ENCODE assay signal across 8 mouse cellular contexts in the genomic region with DNA sequence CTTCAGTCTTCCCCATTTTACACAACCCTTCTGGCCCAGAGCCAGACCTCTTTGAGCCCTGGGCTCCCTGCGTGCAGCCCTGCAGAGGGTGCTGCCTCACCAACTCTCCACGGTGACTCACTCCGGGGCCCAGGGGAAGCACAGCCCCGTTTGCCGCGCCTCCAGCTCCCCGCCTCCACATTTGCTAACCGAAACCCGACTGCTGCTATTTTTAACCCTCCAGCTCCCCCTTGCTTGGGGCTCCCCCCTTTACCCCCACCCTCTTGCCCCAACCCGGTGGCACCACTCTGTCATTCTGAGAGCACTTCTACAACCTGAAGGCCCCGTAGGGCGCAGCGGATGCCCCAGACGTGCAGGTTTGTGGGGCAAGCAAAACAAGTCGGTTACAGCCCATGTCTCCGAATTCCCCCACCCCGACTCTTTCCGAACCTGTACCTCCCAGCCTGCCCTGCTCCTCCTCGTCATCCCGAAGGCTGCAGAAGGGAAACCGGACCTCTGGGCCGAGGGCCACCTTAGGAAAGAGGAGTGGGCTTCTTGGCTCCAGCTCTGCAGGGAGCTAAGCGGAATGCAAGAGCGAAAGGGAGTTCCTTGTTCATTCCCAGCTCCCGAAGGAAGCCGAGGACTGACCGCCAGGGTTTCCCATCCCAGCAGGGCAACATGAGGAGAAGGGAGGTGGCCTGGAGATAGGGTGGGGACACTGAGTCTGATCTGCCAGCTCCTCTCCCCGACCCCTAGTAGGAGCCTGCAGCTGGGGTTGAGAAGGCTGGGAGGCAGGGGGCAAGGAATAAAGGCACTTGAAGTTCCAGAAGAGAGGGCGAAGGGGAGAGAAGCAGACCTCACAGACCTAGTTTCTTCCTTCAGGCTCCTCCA. TPM values are rescaled to one million over a fixed set of nuclear protein-coding genes. Genes with fewer than 3 reads are reported as not detected.
A peak's percentile ranks its signal among the peaks of the same experiment; 100 is the strongest.
DNase-seq lines count a peak whose midpoint lies in the region; ATAC-seq lines count a peak whose summit lies in the region.

No protein-coding gene starts in this region.

- peak overlapping the region; percentile 49 for H3K9ac ChIP-seq in hindbrain, embryonic 16.5 days (ENCODE audit: low read depth, low read length)

- H3K27me3 ChIP-seq in hindbrain, embryonic 16.5 days (replicated peaks; ENCODE audit: control insufficient read depth, insufficient read depth, low read length) = no peaks in the 10 kb centered on the region
- H3K27me3 ChIP-seq in megakaryocyte, embryonic 14.5 days (replicated peaks) = peaks cover 39% of the 10 kb centered on the region

- H3K4me3 ChIP-seq in hindbrain, embryonic 16.5 days (ENCODE audit: low read length) = peak overlapping the region; percentile 7
- peak overlapping the region; percentile 91 for H3K4me3 ChIP-seq in megakaryocyte, embryonic 14.5 days (replicated peaks)

- H3K9me3 ChIP-seq in hindbrain, embryonic 16.5 days (ENCODE audit: control insufficient read depth, low read length) = no peaks in the 10 kb centered on the region
- H3K9me3 ChIP-seq in megakaryocyte, embryonic 14.5 days = no peaks in the 10 kb centered on the region

- peaks cover 66% of the 10 kb centered on the region for H3K4me1 ChIP-seq in hindbrain, embryonic 16.5 days (ENCODE audit: control insufficient read depth, insufficient read depth, low read depth, low read length)
- H3K4me1 ChIP-seq in megakaryocyte, embryonic 14.5 days = peaks cover 96% of the 10 kb centered on the region

- H3K27ac ChIP-seq in hindbrain, embryonic 16.5 days (ENCODE audit: low read depth, low read length) = peak overlapping the region; percentile 29; the same call in 1 of the 2 replicates

- no peaks in the 10 kb centered on the region for H3K36me3 ChIP-seq in hindbrain, embryonic 16.5 days (ENCODE audit: control insufficient read depth, insufficient read depth, low read length)
- peaks cover 9% of the 10 kb centered on the region for H3K36me3 ChIP-seq in megakaryocyte, embryonic 14.5 days (replicated peaks; ENCODE audit: low read length)

- DNase-seq in MN1 (ENCODE audit: low spot score) = peak; percentile 92
- DNase-seq in c-Kit-positive CD71-positive TER-119-negative erythroid progenitor cells, embryonic 14.5 days (ENCODE audit: low read depth) = peak; percentile 85
- DNase-seq in gastrocnemius, adult 8-10 months (ENCODE audit: low spot score in 2 of 2) = peak; percentile 79 to 87
- DNase-seq in left cerebral cortex, adult 9 months (ENCODE audit: low spot score in 2 of 2) = peak; percentile 72 to 79
- DNase-seq in right cerebral cortex, postnatal 25 days = peak; percentile 79
- DNase-seq in urinary bladder, postnatal 14 days (ENCODE audit: low spot score) = peak; percentile 93

- WGBS in hindbrain, embryonic 16.5 days = 13% methylated on average over 29 of the region's 29 CpGs

- peak overlapping the region; percentile 50 for H3K4me2 ChIP-seq in hindbrain, embryonic 16.5 days (ENCODE audit: low read length)

- no peak for ATAC-seq in hindbrain, embryonic 16.5 days

RNA-seq across cellular contexts. Expression of a gene that starts 19.0 kb away (rescaled TPM):
- 1 to 10 TPM; 5.8 to 9.6 (median 9.3) TPM for total RNA-seq in gastrocnemius, adult 8-10 months (2022)
- polyA plus RNA-seq in hindbrain, embryonic 16.5 days (2015; fragmentation: Nextera tagmentation; extraction: Ambion mirVana) = 25.2 and 27.4 TPM in 2 replicates
- polyA plus RNA-seq in megakaryocyte, embryonic 14.5 days (2012; ENCODE audit: insufficient read depth, low replicate concordance) = 26.8 and 31.2 TPM in 2 replicates

RNA-seq across cellular contexts. Expression of a gene that starts 47.0 kb away (rescaled TPM):
- 10 to 100 TPM; 40.0 to 52.7 (median 47.3) TPM for total RNA-seq in gastrocnemius, adult 8-10 months (2022)
- polyA plus RNA-seq in hindbrain, embryonic 16.5 days (2015; fragmentation: Nextera tagmentation; extraction: Ambion mirVana) = 118 and 122 TPM in 2 replicates
- polyA plus RNA-seq in megakaryocyte, embryonic 14.5 days (2012; ENCODE audit: insufficient read depth, low replicate concordance) = 58.7 and 61.4 TPM in 2 replicates

RNA-seq across cellular contexts. Expression of a gene that starts 57.5 kb away (rescaled TPM):
- 1 to 10 TPM; 5.1 to 6.3 (median 5.5) TPM for total RNA-seq in gastrocnemius, adult 8-10 months (2022)
- polyA plus RNA-seq in hindbrain, embryonic 16.5 days (2015; fragmentation: Nextera tagmentation; extraction: Ambion mirVana) = 17.8 and 18.4 TPM in 2 replicates
- polyA plus RNA-seq in megakaryocyte, embryonic 14.5 days (2012; ENCODE audit: insufficient read depth, low replicate concordance) = 2.3 and 4.5 TPM in 2 replicates
